Mouse (Mus musculus) testis, postnatal 14 days (tissue): ENCODE data around the gene Ncor2.

Experiments
- DNase-seq: peaks from one replicate; pipeline ENCODE4 v3.0.0; 2021; ENCODE audit warnings: low spot score

The Ncor2 gene

DNA sequence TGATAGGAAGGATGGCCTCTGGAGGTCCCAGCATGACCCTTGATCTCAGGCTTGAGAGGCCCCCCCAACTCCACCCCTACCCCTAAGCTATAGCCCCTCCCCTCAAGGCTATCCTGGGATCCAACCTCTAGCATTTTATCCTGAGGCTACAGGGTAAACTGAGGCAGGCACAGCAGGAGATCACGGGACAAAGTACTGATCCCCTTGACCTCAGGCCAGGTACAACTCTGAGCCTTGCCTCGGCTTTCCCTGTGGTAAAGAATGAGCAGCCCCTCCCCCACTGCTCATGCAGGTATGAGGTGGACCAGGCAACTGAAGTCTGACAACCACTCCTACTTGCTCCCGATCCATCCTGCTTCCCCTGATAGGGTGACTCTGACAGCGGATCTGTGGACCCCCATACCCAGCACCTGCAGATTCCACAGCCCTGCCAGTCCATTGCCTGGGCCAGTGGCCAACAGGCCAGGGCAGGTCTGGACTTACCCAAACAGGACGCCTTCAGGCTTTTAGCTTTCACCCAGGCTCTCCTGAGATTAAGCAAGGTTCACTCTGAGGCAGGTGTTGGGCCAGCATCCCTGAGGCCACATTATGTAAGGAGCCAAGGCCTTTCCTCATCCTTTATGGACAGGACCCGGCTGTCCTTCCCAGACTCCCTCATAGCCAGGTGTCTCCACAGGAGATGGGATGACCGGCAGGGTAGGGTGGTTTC, 11.2 kb upstream of the Ncor2 start:
- no peak for DNase-seq

- peak; percentile 81 for DNase-seq
These were observed 10.6 kb upstream of the Ncor2 start for GRCm38 (mm10) chr5:125189625-125190024.

GRCm38 (mm10) chr5:125188812-125189598, 10.0 kb upstream of the Ncor2 start:
- no peak for DNase-seq

GRCm38 (mm10) chr5:125184826-125185225, 5.8 kb upstream of the Ncor2 start:
- no peak for DNase-seq

- no peak for DNase-seq
These were observed 4.4 kb upstream of the Ncor2 start for GRCm38 (mm10) chr5:125183321-125184003.

GRCm38 (mm10) chr5:125180630-125181263, 1.7 kb upstream of the Ncor2 start:
- no peak for DNase-seq

DNA sequence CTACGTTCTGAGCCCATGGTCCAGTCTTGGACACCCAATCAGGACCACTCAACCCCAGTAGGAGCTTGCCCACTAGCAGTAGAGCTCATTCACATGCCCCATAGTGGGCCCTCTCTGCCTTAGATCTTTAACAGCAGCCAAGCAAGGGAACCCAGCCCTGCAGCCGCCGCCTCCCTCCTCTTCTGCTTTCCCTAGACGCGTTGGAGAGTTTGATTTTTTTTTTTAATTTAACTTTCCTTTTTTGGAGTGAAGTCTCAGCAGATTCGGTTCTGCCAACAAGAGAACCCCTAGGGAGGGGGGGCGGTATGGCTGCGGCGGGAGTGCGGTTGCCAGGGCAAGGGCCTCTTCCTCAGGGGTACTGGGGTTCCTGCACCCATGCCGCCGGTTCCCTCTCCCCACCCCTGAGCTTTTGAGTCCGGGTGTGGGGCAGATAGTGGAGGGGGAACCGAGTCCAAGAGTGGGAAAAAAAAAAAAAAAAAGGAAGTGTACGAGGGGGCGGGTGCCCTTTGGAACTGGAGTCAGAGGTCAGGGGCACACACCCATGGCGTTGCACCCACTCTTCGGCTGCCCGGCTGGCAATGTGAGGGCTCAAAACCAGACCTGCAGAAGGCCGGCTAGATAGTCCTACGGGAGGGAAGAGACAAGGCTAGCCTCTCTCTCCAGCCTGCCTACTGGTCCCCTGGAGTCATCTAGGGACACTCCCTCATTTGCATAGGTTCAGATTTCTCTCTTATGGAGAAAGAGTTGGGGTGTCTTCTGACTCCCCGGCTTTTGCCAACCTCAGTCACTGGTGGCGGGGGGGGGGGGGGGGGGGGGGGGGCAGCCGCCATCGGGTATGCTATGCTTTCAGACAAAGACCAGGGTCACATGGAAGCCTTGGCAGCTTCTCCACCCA, 963 bp upstream of the Ncor2 start:
- no peak for DNase-seq

DNA sequence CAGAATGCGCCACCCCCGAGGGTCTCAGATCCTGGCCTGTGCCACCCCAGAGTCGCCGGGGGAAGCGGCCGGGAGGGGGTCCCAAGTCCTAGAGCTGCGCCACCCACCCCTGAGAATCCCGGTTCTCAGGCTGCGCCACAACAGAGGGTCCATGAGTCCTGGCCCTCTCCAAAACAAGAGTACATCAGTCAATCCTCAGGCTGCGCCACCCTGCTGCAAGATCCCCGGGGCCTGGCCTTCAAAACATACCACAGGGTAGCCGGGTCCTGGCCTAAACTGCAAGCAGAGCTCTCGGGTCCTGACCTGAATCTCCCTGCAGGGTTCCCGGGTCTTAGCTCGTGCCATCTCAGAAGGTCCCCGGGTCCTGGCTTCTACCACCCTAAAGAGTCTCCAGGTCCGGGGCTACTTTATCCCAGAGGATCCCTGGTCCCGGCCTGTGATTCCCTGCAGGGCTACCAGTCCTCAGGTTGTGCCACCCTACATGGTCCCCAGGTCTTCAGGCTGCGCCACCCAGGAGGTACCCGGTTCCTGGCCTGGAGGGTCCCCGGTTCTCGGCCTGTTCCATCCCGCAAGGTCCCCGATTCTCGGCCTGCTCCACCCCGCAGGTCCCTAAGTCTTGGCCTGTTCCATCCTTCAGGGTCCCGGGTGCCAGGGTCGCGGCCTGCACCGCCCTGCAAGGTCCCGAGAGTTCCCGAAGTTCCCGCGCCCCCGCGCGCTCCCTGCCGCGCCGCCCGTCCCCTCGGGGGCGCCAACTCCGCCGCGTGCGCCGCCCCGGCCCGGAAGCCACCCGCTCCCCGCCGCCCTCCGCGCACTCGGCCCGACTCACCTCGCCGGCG, 630 bp downstream of the Ncor2 start:
- DNase-seq: peak; percentile 66

DNA sequence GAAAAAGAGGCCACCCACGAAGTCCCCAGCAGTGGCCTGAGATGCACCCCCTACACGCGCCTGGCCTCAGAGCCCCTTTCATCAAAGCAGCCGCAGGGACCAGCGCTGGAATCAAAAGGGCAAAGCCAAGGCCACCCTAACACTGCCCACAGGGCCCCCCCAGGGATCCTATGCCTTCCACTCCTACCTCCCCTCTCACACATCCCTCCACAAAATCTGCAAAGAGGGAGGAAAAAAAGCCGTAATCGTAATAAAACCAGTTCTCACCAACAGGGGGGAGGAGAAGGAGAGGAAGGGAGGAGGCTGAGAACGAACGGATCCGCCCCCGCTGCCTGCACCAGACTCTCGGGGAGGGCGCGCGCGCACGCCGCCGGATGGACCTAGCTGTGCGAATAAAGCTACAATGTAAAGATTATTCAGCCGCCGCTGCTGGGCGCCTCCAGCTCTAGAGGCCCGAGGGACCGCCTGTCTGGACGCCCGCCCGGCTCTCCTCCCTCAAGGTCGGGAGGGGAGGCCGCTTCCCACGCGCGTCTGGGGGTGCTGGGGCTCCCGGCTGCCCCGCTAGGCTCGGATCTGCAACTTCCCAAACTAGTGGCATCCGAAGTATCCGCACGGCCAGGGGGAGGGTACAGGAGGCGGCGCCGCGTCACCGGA, 1.4 kb downstream of the Ncor2 start:
- peak; percentile 92 for DNase-seq

DNA sequence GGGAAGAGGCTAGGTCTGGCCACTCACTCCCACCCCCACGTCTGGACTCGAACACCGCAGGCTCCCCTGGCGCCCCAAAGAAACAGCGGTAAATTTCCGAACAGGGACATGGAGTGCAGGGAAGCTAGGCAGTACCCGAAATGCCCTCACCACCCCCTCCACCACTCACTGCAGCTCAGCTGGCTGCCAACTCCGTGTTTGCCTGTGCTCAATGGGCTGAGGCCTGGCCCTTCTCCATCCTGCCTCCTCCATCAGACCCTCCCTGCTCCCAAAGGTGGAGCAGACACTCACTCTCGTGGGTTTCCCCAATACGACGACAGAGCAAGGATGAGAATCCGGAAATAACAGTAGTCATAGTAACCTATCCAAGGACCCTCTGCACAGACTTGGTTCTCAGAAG, 2.2 kb downstream of the Ncor2 start:
- DNase-seq: no peak

DNA sequence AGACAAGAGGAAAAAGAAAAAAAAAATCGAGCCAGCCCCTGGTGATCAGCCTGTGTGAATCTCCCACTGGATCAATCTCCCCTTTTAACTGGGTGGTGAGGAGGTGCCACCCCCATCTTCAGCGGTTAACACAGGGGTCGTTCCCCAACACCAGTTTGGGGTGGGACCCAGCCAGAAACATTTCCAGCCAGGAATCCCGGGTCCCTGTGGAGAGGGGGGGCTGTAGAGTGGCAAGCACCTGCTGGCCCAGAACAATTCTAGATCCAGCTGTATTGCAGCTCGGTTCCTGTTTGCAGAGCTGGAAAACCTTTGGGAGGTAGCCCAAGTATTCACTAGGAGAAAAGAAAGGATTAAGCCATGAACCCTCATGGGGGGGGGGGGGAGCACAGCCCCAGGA, 2.7 kb downstream of the Ncor2 start:
- DNase-seq: no peak

DNA sequence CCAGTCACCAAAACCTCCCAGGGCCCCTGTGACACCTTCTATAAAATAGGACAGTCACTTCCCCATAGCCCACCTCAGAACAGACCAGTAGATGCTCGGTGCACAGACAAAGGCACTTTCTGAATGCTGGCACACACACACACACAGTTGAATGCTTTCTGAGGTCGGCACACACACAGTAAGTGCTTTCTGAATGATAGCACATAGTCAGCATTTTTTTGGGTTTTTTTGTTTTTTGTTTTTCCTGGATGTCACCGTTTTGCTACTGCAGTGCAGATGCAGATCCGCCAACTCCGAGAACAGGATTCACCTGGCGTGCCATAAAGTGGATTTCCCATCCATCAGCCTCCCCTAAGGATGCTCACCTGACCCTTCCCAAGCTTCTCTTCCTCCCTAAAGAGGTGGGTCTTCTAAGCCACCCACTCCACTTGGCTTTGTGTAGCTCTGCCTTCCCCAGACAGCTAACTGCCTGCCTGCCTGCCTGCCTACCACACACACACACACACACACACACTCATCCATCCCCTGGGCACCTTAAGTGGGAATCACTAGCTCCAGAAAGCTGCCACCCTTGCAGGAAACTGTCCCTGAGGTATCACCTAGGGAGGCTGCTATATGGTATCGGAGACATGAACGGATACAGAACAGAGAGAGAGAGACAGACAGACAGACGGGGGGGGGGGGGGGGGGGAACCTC, 3.2 kb downstream of the Ncor2 start:
- DNase-seq: no peak

GRCm38 (mm10) chr5:125174726-125175672, 4.0 kb downstream of the Ncor2 start:
- DNase-seq: peak; percentile 87

GRCm38 (mm10) chr5:125173868-125174267, 5.2 kb downstream of the Ncor2 start:
- no peak for DNase-seq

DNA sequence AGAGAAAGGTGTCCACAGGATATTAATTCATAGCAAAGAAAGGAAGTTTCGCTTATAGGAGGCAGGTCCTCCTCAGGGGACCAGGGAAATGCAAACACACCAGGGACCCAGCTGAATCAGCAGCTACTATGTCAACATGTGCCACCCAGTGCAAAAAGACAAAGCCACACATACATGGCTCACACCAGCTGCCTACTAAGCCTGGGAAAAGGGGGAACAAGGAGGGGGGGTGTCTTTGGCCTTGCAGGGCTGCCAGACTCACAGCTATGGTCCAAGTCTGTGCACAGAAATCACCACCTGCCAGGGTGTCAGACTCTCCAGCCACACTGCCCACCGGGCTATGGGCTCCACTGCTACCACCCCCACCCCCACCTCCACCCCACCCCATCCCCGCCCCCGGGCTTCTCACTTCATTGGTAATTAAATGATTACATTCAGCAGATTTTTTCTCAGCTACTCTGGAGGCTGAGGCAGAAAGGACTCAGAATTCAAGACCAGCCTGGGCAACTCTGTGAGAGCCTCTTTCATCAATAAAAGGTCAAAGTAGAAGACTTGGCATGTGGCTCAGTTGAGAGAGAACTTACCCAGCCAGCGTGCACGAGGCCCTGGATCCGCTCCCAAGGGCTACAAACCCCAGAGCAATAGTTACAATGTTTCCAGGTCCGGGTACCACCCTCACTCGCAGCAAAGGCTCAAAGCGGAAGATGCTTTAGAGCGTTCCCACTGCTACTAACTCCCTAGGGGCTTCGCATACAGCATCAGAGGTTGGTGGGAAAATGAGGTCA, 6.0 kb downstream of the Ncor2 start:
- peak; percentile 88 for DNase-seq

DNA sequence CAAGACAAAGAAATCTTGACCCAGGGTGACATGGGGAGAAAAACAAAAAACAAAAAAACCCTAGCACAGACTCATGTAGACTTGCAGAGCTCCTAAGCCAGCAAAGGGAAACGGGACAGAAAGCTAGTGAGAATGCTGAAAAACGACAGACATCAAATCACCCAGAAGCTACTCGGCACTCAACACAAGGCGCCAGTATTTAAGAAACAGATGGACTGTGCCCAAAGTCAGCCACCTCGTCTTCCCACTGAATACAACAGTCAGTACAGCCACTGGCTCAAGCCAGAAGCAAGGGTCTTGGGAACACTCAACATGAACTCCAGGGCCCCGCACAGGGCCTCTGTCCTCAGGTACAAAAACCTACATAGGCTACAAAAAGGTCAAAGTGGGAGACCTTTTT, 7.8 kb downstream of the Ncor2 start:
- no peak for DNase-seq

- DNase-seq: no peak
These were observed 8.7 kb downstream of the Ncor2 start for GRCm38 (mm10) chr5:125170107-125170842.
